Mouse (Mus musculus): Measurements from ENCODE around the gene Gzmm. TPM values are rescaled to one million over a fixed set of nuclear protein-coding genes. Genes with fewer than 3 reads are reported as not detected.

Gzmm gene
- 0.71 TPM for polyA plus RNA-seq (2012; fragmentation: generic; extraction: Trizol)

GRCm38 (mm10) chr10:79688720-79689119 is at the start of gene Gzmm:
TSS of gene Gzmm (plus strand) at chr10:79689020.
- no peak within 1 kb of the TSS for H3ac ChIP-seq (ENCODE audit: control insufficient read depth, insufficient read length)
- H3K79me2 ChIP-seq (ENCODE audit: control insufficient read depth, insufficient read depth), result peaks cover 27% of the 10 kb centered on the region
- H3K36me3 ChIP-seq (ENCODE audit: control insufficient read depth, insufficient read depth), result peaks cover 30% of the 10 kb centered on the region
- no peak for TF ChIP-seq USF1 (IDR thresholded peaks at IDR 0.05; ENCODE audit: low read depth)
- no peak for TF ChIP-seq MAX (IDR thresholded peaks at IDR 0.05; ENCODE audit: low read depth)
- no peak for TF ChIP-seq TCF3 (IDR thresholded peaks at IDR 0.05; ENCODE audit: insufficient read length, low read depth)
- TF ChIP-seq POLR2A (IDR thresholded peaks at IDR 0.05; ENCODE audit: insufficient read length, low read depth), result no peak
- no peak for TF ChIP-seq CEBPB (IDR thresholded peaks at IDR 0.05; ENCODE audit: insufficient read depth, poor library complexity, severe bottlenecking)
- no peak for TF ChIP-seq SRF (IDR thresholded peaks at IDR 0.05; ENCODE audit: control insufficient read depth, insufficient read length, low read depth)
- no peak for TF ChIP-seq POLR2AphosphoS2 (IDR thresholded peaks at IDR 0.05; ENCODE audit: insufficient read length, low read depth)
- TF ChIP-seq MYOD1 (IDR thresholded peaks at IDR 0.05; ENCODE audit: control insufficient read depth in 1 of 3, insufficient read length in 2 of 3, low read depth in 2 of 3), result no peak
- no peak for TF ChIP-seq TCF12 (IDR thresholded peaks at IDR 0.05; ENCODE audit: insufficient read depth, poor library complexity, severe bottlenecking)
- no peak for TF ChIP-seq REST (IDR thresholded peaks at IDR 0.05; ENCODE audit: insufficient read depth, insufficient read length)
- no peak for TF ChIP-seq E2F4 (IDR thresholded peaks at IDR 0.05; ENCODE audit: insufficient read depth)
- no peak for TF ChIP-seq MYOG (IDR thresholded peaks at IDR 0.05; ENCODE audit: control insufficient read depth in 1 of 3, insufficient read depth in 1 of 3, insufficient read length in 2 of 3, low read depth in 2 of 3)
- H3K27me3 ChIP-seq (ENCODE audit: control insufficient read depth, insufficient read depth, insufficient read length), result no peaks in the 10 kb centered on the region
- H3K4me3 ChIP-seq, result no peak within 1 kb of the TSS
- H3K4me2 ChIP-seq (ENCODE audit: low read depth), result no peak within 1 kb of the TSS

GRCm38 (mm10) chr10:79645711-79646110 is 43.1 kb upstream of the Gzmm start, which contains the start of gene Odf3l2:
TSS of gene Odf3l2 (minus strand) at chr10:79645738.
- no peak for TF ChIP-seq TCF12 (IDR thresholded peaks at IDR 0.05; ENCODE audit: insufficient read depth, poor library complexity, severe bottlenecking)
- TF ChIP-seq MYOG (IDR thresholded peaks at IDR 0.05; ENCODE audit: control insufficient read depth in 1 of 3, insufficient read depth in 1 of 3, insufficient read length in 2 of 3, low read depth in 2 of 3), result no peak
- no peak for TF ChIP-seq POLR2A (IDR thresholded peaks at IDR 0.05; ENCODE audit: insufficient read length, low read depth)
- TF ChIP-seq E2F4 (IDR thresholded peaks at IDR 0.05; ENCODE audit: insufficient read depth), result no peak
- no peak for TF ChIP-seq CEBPB (IDR thresholded peaks at IDR 0.05; ENCODE audit: insufficient read depth, poor library complexity, severe bottlenecking)
- no peak for TF ChIP-seq MYOD1 (IDR thresholded peaks at IDR 0.05; ENCODE audit: control insufficient read depth in 1 of 3, insufficient read length in 2 of 3, low read depth in 2 of 3)
- TF ChIP-seq REST (IDR thresholded peaks at IDR 0.05; ENCODE audit: insufficient read depth, insufficient read length), result no peak
- TF ChIP-seq MAX (IDR thresholded peaks at IDR 0.05; ENCODE audit: low read depth), result no peak
- TF ChIP-seq USF1 (IDR thresholded peaks at IDR 0.05; ENCODE audit: low read depth), result no peak
- TF ChIP-seq TCF3 (IDR thresholded peaks at IDR 0.05; ENCODE audit: insufficient read length, low read depth), result no peak
- TF ChIP-seq SRF (IDR thresholded peaks at IDR 0.05; ENCODE audit: control insufficient read depth, insufficient read length, low read depth), result no peak
- TF ChIP-seq POLR2AphosphoS2 (IDR thresholded peaks at IDR 0.05; ENCODE audit: insufficient read length, low read depth), result no peak
- no peaks in the 10 kb centered on the region for H3K36me3 ChIP-seq (ENCODE audit: control insufficient read depth, insufficient read depth)
- H3K4me3 ChIP-seq, result no peak within 1 kb of the TSS
- H3K4me2 ChIP-seq (ENCODE audit: low read depth), result no peak within 1 kb of the TSS
- H3K79me2 ChIP-seq (ENCODE audit: control insufficient read depth, insufficient read depth), result no peaks in the 10 kb centered on the region
- H3K27me3 ChIP-seq (ENCODE audit: control insufficient read depth, insufficient read depth, insufficient read length), result peaks cover 32% of the 10 kb centered on the region
- no peak within 1 kb of the TSS for H3ac ChIP-seq (ENCODE audit: control insufficient read depth, insufficient read length)

GRCm38 (mm10) chr10:79649070-79649751 is 39.6 kb upstream of the Gzmm start:
- H3K4me2 ChIP-seq (ENCODE audit: low read depth), result no peak overlapping the region
- H3K4me3 ChIP-seq, result no peak overlapping the region
- no peaks in the 10 kb centered on the region for H3K36me3 ChIP-seq (ENCODE audit: control insufficient read depth, insufficient read depth)
- TF ChIP-seq MYOD1 (IDR thresholded peaks at IDR 0.05; ENCODE audit: control insufficient read depth in 1 of 3, insufficient read length in 2 of 3, low read depth in 2 of 3), result no peak
- no peak for TF ChIP-seq REST (IDR thresholded peaks at IDR 0.05; ENCODE audit: insufficient read depth, insufficient read length)
- no peak for TF ChIP-seq POLR2A (IDR thresholded peaks at IDR 0.05; ENCODE audit: insufficient read length, low read depth)
- TF ChIP-seq MYOG (IDR thresholded peaks at IDR 0.05; ENCODE audit: control insufficient read depth in 1 of 3, insufficient read depth in 1 of 3, insufficient read length in 2 of 3, low read depth in 2 of 3), result no peak
- TF ChIP-seq E2F4 (IDR thresholded peaks at IDR 0.05; ENCODE audit: insufficient read depth), result no peak
- no peak for TF ChIP-seq TCF3 (IDR thresholded peaks at IDR 0.05; ENCODE audit: insufficient read length, low read depth)
- TF ChIP-seq TCF12 (IDR thresholded peaks at IDR 0.05; ENCODE audit: insufficient read depth, poor library complexity, severe bottlenecking), result no peak
- no peak for TF ChIP-seq CEBPB (IDR thresholded peaks at IDR 0.05; ENCODE audit: insufficient read depth, poor library complexity, severe bottlenecking)
- TF ChIP-seq MAX (IDR thresholded peaks at IDR 0.05; ENCODE audit: low read depth), result no peak
- TF ChIP-seq SRF (IDR thresholded peaks at IDR 0.05; ENCODE audit: control insufficient read depth, insufficient read length, low read depth), result no peak
- TF ChIP-seq USF1 (IDR thresholded peaks at IDR 0.05; ENCODE audit: low read depth), result no peak
- TF ChIP-seq POLR2AphosphoS2 (IDR thresholded peaks at IDR 0.05; ENCODE audit: insufficient read length, low read depth), result no peak
- H3K79me2 ChIP-seq (ENCODE audit: control insufficient read depth, insufficient read depth), result no peaks in the 10 kb centered on the region
- peaks cover 37% of the 10 kb centered on the region for H3K27me3 ChIP-seq (ENCODE audit: control insufficient read depth, insufficient read depth, insufficient read length)
- no peak overlapping the region for H3ac ChIP-seq (ENCODE audit: control insufficient read depth, insufficient read length)

GRCm38 (mm10) chr10:79652789-79653188 is 36.0 kb upstream of the Gzmm start:
- TF ChIP-seq MAX (IDR thresholded peaks at IDR 0.05; ENCODE audit: low read depth) (no peak), POLR2AphosphoS2 (IDR thresholded peaks at IDR 0.05; ENCODE audit: insufficient read length, low read depth) (no peak), POLR2A (IDR thresholded peaks at IDR 0.05; ENCODE audit: insufficient read length, low read depth) (no peak), SRF (IDR thresholded peaks at IDR 0.05; ENCODE audit: control insufficient read depth, insufficient read length, low read depth) (no peak), CEBPB (IDR thresholded peaks at IDR 0.05; ENCODE audit: insufficient read depth, poor library complexity, severe bottlenecking) (no peak), TCF12 (IDR thresholded peaks at IDR 0.05; ENCODE audit: insufficient read depth, poor library complexity, severe bottlenecking) (no peak), TCF3 (IDR thresholded peaks at IDR 0.05; ENCODE audit: insufficient read length, low read depth) (no peak), USF1 (IDR thresholded peaks at IDR 0.05; ENCODE audit: low read depth) (no peak), REST (IDR thresholded peaks at IDR 0.05; ENCODE audit: insufficient read depth, insufficient read length) (no peak), MYOG (IDR thresholded peaks at IDR 0.05; ENCODE audit: control insufficient read depth in 1 of 3, insufficient read depth in 1 of 3, insufficient read length in 2 of 3, low read depth in 2 of 3) (no peak), E2F4 (IDR thresholded peaks at IDR 0.05; ENCODE audit: insufficient read depth) (no peak), MYOD1 (IDR thresholded peaks at IDR 0.05; ENCODE audit: control insufficient read depth in 1 of 3, insufficient read length in 2 of 3, low read depth in 2 of 3) (no peak)
- H3K27me3 ChIP-seq (ENCODE audit: control insufficient read depth, insufficient read depth, insufficient read length), result peaks cover 29% of the 10 kb centered on the region

More at GRCm38 (mm10) chr10:79652789-79653188, 36.0 kb upstream of the Gzmm start:
- Histone ChIP-seq H3K36me3 (ENCODE audit: control insufficient read depth, insufficient read depth) (no peaks in the 10 kb centered on the region), H3K4me2 (ENCODE audit: low read depth) (no peak overlapping the region), H3K4me3 (no peak overlapping the region), H3K79me2 (ENCODE audit: control insufficient read depth, insufficient read depth) (no peaks in the 10 kb centered on the region), H3ac (ENCODE audit: control insufficient read depth, insufficient read length) (no peak overlapping the region)

Measured in myocyte (in vitro differentiated cells).